Mouse (Mus musculus) hindbrain, embryonic 15.5 days (tissue): ENCODE measurements around the gene Nol10. TPM values are rescaled to one million over a fixed set of nuclear protein-coding genes. Genes with fewer than 3 reads are reported as not detected.
"Not testable (repeated sequence)": the region's sequence is repeated elsewhere in the genome, so short reads cannot be mapped to it uniquely, and the experiment has no call there.

Experiments
- ATAC-seq: fragments of 200-750 bp; cut with Nextera tagmentation; 2 replicates; pipeline ENCODE4 v1.8.0; 2017; ENCODE audit warnings: low read depth, moderate number of reproducible peaks, moderate TSS enrichment; ENCODE audit not compliant: low FRiP score
- H3K27ac ChIP-seq: fragments of 300-500 bp; sonication (generic); replicated peaks from 2 replicates; pipeline ENCODE4 v1.5.1; 2015; ENCODE audit warnings: mild to moderate bottlenecking, inconsistent platforms
- H3K27me3 ChIP-seq: fragments of 300-500 bp; sonication (generic); 2 replicates; pipeline ENCODE4 v1.6.1; 2015; ENCODE audit warnings: control low read depth, inconsistent platforms
- H3K36me3 ChIP-seq: fragments of 300-500 bp; sonication (generic); 2 replicates; pipeline ENCODE4 v1.6.1; 2015; ENCODE audit warnings: control low read depth, inconsistent platforms
- H3K4me1 ChIP-seq: fragments of 300-500 bp; sonication (generic); replicated peaks from 2 replicates; pipeline ENCODE4 v1.6.1; 2015; ENCODE audit warnings: control low read depth, inconsistent platforms
- H3K4me2 ChIP-seq: fragments of 300-500 bp; sonication (generic); 2 replicates; pipeline ENCODE4 v1.6.1; 2015; ENCODE audit warnings: moderate library complexity, mild to moderate bottlenecking, inconsistent platforms
- H3K4me3 ChIP-seq: fragments of 300-500 bp; sonication (generic); 2 replicates; pipeline ENCODE4 v1.5.1; 2015; ENCODE audit warnings: mild to moderate bottlenecking, inconsistent platforms
- H3K9ac ChIP-seq: fragments of 300-500 bp; sonication (generic); 2 replicates; pipeline ENCODE4 v1.6.1; 2015; ENCODE audit warnings: inconsistent platforms
- H3K9me3 ChIP-seq: fragments of 300-500 bp; sonication (generic); 2 replicates; pipeline ENCODE4 v1.6.1; 2016; ENCODE audit warnings: control low read depth, inconsistent platforms
- WGBS: fragments of 180-500 bp; shearing (Covaris S2); methylation state at CpG from one replicate; pipeline ENCODE4 v1.1.7; 2015; 5-methylcytosine and 5-hydroxymethylcytosine counted together
- polyA plus RNA-seq: library from polyadenylated mRNA; unstranded; fragments of >200 nt; fragmentation: Nextera tagmentation; extraction: Ambion mirVana; gene quantifications from 2 replicates; pipeline ENCODE4 v1.2.1, GENCODE M21; 2015

The Nol10 gene
- polyA plus RNA-seq, 1 experiment from 2014 or later: 21.0 TPM

GRCm38 (mm10) chr12:17449661-17450091 is 101.4 kb downstream of the Nol10 start:
- WGBS: 88% methylated on average over 4 of the region's 4 CpGs

GRCm38 (mm10) chr12:17450503-17450902 is 102.2 kb downstream of the Nol10 start:
- H3K4me2 ChIP-seq: no peak overlapping the region
- H3K36me3 ChIP-seq: no peaks in the 10 kb centered on the region
- no peak overlapping the region for H3K27ac ChIP-seq
- H3K4me1 ChIP-seq: no peaks in the 10 kb centered on the region
- no peaks in the 10 kb centered on the region for H3K27me3 ChIP-seq
- no peak overlapping the region for H3K9ac ChIP-seq
- H3K9me3 ChIP-seq: no peaks in the 10 kb centered on the region
- H3K4me3 ChIP-seq: no peak overlapping the region
- 86% methylated on average over 4 of the region's 4 CpGs for WGBS
- no peak for ATAC-seq

More at GRCm38 (mm10) chr12:17449661-17450091, 101.4 kb downstream of the Nol10 start:
- H3K4me1 ChIP-seq: no peaks in the 10 kb centered on the region
- no peak overlapping the region for H3K4me2 ChIP-seq
- H3K27ac ChIP-seq: no peak overlapping the region
- ATAC-seq: no peak
- no peaks in the 10 kb centered on the region for H3K9me3 ChIP-seq
- H3K36me3 ChIP-seq: no peaks in the 10 kb centered on the region
- no peak overlapping the region for H3K9ac ChIP-seq
- H3K4me3 ChIP-seq: no peak overlapping the region
- H3K27me3 ChIP-seq: no peaks in the 10 kb centered on the region

- H3K4me2 ChIP-seq: no peak overlapping the region
- no peak overlapping the region for H3K9ac ChIP-seq
- H3K4me1 ChIP-seq: no peaks in the 10 kb centered on the region
- no peaks in the 10 kb centered on the region for H3K36me3 ChIP-seq
- 76% methylated on average over 4 of the region's 4 CpGs for WGBS
- H3K27ac ChIP-seq: no peak overlapping the region
- no peak overlapping the region for H3K4me3 ChIP-seq
- no peak for ATAC-seq
- no peaks in the 10 kb centered on the region for H3K27me3 ChIP-seq
- no peaks in the 10 kb centered on the region for H3K9me3 ChIP-seq
Observed at GRCm38 (mm10) chr12:17450908-17451307, 102.7 kb downstream of the Nol10 start.

GRCm38 (mm10) chr12:17452273-17452672 is 104.0 kb downstream of the Nol10 start:
- Histone ChIP-seq H3K27me3 (no peaks in the 10 kb centered on the region), H3K4me3 (no peak overlapping the region), H3K27ac (no peak overlapping the region), H3K9ac (no peak overlapping the region), H3K4me1 (no peaks in the 10 kb centered on the region), H3K9me3 (no peaks in the 10 kb centered on the region), H3K36me3 (no peaks in the 10 kb centered on the region), H3K4me2 (no peak overlapping the region)
- WGBS: 71% methylated on average over 1 of the region's 1 CpGs
- no peak for ATAC-seq

- no peaks in the 10 kb centered on the region for H3K4me1 ChIP-seq
- no peak for ATAC-seq
- no peak overlapping the region for H3K4me2 ChIP-seq
- no peaks in the 10 kb centered on the region for H3K9me3 ChIP-seq
- H3K27me3 ChIP-seq: no peaks in the 10 kb centered on the region
- H3K27ac ChIP-seq: no peak overlapping the region
- no peak overlapping the region for H3K4me3 ChIP-seq
- no peak overlapping the region for H3K9ac ChIP-seq
- H3K36me3 ChIP-seq: no peaks in the 10 kb centered on the region
- WGBS: 63% methylated on average over 5 of the region's 5 CpGs
Observed at GRCm38 (mm10) chr12:17453918-17454317, 105.7 kb downstream of the Nol10 start.

GRCm38 (mm10) chr12:17455096-17455495 is 106.8 kb downstream of the Nol10 start:
- Histone ChIP-seq H3K27ac (no peak overlapping the region), H3K4me2 (no peak overlapping the region), H3K27me3 (no peaks in the 10 kb centered on the region), H3K9me3 (no peaks in the 10 kb centered on the region; the same call in 1 of the 2 replicates), H3K36me3 (no peaks in the 10 kb centered on the region), H3K4me1 (no peaks in the 10 kb centered on the region), H3K9ac (no peak overlapping the region), H3K4me3 (no peak overlapping the region)
- 91% methylated on average over 5 of the region's 5 CpGs for WGBS
- ATAC-seq: no peak

- H3K27ac ChIP-seq, H3K4me1 ChIP-seq, H3K9me3 ChIP-seq, H3K9ac ChIP-seq, H3K4me3 ChIP-seq, H3K36me3 ChIP-seq, ATAC-seq, H3K27me3 ChIP-seq, H3K4me2 ChIP-seq: not testable (repeated sequence)
- WGBS: 89% methylated on average over 4 of the region's 4 CpGs
Observed at GRCm38 (mm10) chr12:17459223-17459622, 111.0 kb downstream of the Nol10 start.

- no peak overlapping the region for H3K4me2 ChIP-seq
- no peaks in the 10 kb centered on the region for H3K4me1 ChIP-seq
- no peak overlapping the region for H3K9ac ChIP-seq
- ATAC-seq: no peak
- H3K27me3 ChIP-seq: no peaks in the 10 kb centered on the region
- H3K27ac ChIP-seq: no peak overlapping the region
- no peaks in the 10 kb centered on the region for H3K36me3 ChIP-seq
- no peak overlapping the region for H3K4me3 ChIP-seq
- WGBS: 35% methylated on average over 4 of the region's 4 CpGs
- H3K9me3 ChIP-seq: no peaks in the 10 kb centered on the region; the same call in 1 of the 2 replicates
Observed at GRCm38 (mm10) chr12:17463706-17464105, 115.4 kb downstream of the Nol10 start.

- H3K4me1 ChIP-seq, ATAC-seq, H3K36me3 ChIP-seq, H3K4me2 ChIP-seq, H3K9me3 ChIP-seq, H3K27me3 ChIP-seq, H3K9ac ChIP-seq, H3K4me3 ChIP-seq, H3K27ac ChIP-seq: not testable (repeated sequence)
- WGBS: 85% methylated on average over 5 of the region's 5 CpGs
Observed at GRCm38 (mm10) chr12:17464550-17464949, 116.3 kb downstream of the Nol10 start.

GRCm38 (mm10) chr12:17466791-17467190 is 118.5 kb downstream of the Nol10 start:
- H3K4me3 ChIP-seq: no peak overlapping the region
- H3K36me3 ChIP-seq: no peaks in the 10 kb centered on the region
- H3K9ac ChIP-seq: no peak overlapping the region
- ATAC-seq: no peak
- H3K27me3 ChIP-seq: no peaks in the 10 kb centered on the region
- H3K4me1 ChIP-seq: no peaks in the 10 kb centered on the region
- WGBS: 92% methylated on average over 4 of the region's 4 CpGs
- H3K4me2 ChIP-seq: no peak overlapping the region
- H3K27ac ChIP-seq: no peak overlapping the region
- H3K9me3 ChIP-seq: no peaks in the 10 kb centered on the region

- no peaks in the 10 kb centered on the region for H3K27me3 ChIP-seq
- H3K4me1 ChIP-seq: no peaks in the 10 kb centered on the region
- no peak overlapping the region for H3K4me3 ChIP-seq
- no peaks in the 10 kb centered on the region for H3K9me3 ChIP-seq
- H3K27ac ChIP-seq: no peak overlapping the region
- no peak for ATAC-seq
- no peak overlapping the region for H3K4me2 ChIP-seq
- H3K9ac ChIP-seq: no peak overlapping the region
- 69% methylated on average over 3 of the region's 3 CpGs for WGBS
- no peaks in the 10 kb centered on the region for H3K36me3 ChIP-seq
Observed at GRCm38 (mm10) chr12:17468359-17468758, 120.1 kb downstream of the Nol10 start.

GRCm38 (mm10) chr12:17469869-17470268 is 121.6 kb downstream of the Nol10 start:
- Histone ChIP-seq H3K4me2 (no peak overlapping the region), H3K36me3 (no peaks in the 10 kb centered on the region), H3K4me3 (no peak overlapping the region), H3K27ac (no peak overlapping the region), H3K9ac (no peak overlapping the region), H3K27me3 (no peaks in the 10 kb centered on the region), H3K9me3 (no peaks in the 10 kb centered on the region), H3K4me1 (no peaks in the 10 kb centered on the region)
- 78% methylated on average over 7 of the region's 7 CpGs for WGBS
- no peak for ATAC-seq

GRCm38 (mm10) chr12:17470528-17470927 is 122.3 kb downstream of the Nol10 start:
- not testable (repeated sequence) for H3K9me3 ChIP-seq, H3K9ac ChIP-seq, H3K4me2 ChIP-seq, H3K4me3 ChIP-seq, H3K27ac ChIP-seq, H3K36me3 ChIP-seq, ATAC-seq, H3K27me3 ChIP-seq, H3K4me1 ChIP-seq
